In the genomic region with DNA sequence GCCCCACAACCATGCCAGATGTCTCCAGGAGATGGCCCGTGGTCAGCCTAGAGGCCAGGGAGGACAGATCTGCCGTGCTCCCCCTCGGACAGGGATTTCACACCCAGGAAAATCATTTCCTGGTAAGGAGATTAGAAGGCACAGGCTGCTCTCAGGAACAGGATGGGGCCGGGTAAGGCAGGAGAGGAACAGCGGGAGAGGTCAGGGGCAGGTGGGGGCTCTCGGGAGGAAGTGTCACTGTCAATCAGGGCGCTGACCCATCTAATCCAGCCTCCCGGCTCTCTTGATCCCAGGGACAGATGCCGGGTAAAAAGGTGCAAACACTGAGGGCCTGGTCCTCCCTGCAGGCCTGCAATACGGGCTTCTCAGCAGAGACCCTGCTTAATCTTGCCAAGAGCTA, we compare ENCODE assay signal across 18 mouse cellular contexts.
A peak's percentile ranks its signal among the peaks of the same experiment; 100 is the strongest.
DNase-seq lines count a peak whose midpoint lies in the region; ATAC-seq and TF ChIP-seq lines count a peak whose summit lies in the region.
"Had no signal": no experiment of that assay in that cellular context is flagged by ENCODE, and none has a peak within 500 bp of the region (broad histone marks: within the 10 kb centered on the region; RNA-seq: fewer than 3 reads in every experiment).

No protein-coding gene starts in this region.

- no peak overlapping the region for H3K4me2 ChIP-seq in hindbrain, embryonic 16.5 days (ENCODE audit: low read length)
- H3K4me2 ChIP-seq in hindbrain, embryonic 12.5 days (replicated peaks) = no peak overlapping the region
- H3K4me2 ChIP-seq in midbrain, postnatal 0 days (ENCODE audit: low read depth, low read length, poor library complexity, severe bottlenecking) = no peak overlapping the region
- H3K4me2 ChIP-seq in midbrain, embryonic 16.5 days (ENCODE audit: low read length) = no peak overlapping the region
- H3K4me2 ChIP-seq: forebrain, embryonic 13.5 days; limb, embryonic 13.5 days; neural tube, embryonic 12.5 days; stomach, embryonic 15.5 days had no signal

- H3K9me3 ChIP-seq in hindbrain, embryonic 16.5 days (ENCODE audit: control insufficient read depth, low read length) = no peaks in the 10 kb centered on the region
- H3K9me3 ChIP-seq in hindbrain, embryonic 12.5 days (replicated peaks) = no peaks in the 10 kb centered on the region
- H3K9me3 ChIP-seq in midbrain, postnatal 0 days (ENCODE audit: low read length) = no peaks in the 10 kb centered on the region
- no peaks in the 10 kb centered on the region for H3K9me3 ChIP-seq in midbrain, embryonic 16.5 days (replicated peaks; ENCODE audit: control insufficient read depth, low read length, poor library complexity, severe bottlenecking)
- H3K9me3 ChIP-seq: forebrain, embryonic 13.5 days; limb, embryonic 13.5 days; neural tube, embryonic 12.5 days; stomach, embryonic 15.5 days had no signal

- 49% methylated on average over 10 of the region's 10 CpGs for WGBS in hindbrain, embryonic 16.5 days
- 44% methylated on average over 10 of the region's 10 CpGs for WGBS in hindbrain, embryonic 12.5 days
- 32% methylated on average over 10 of the region's 10 CpGs for WGBS in midbrain, postnatal 0 days
- 27% methylated on average over 10 of the region's 10 CpGs for WGBS in midbrain, embryonic 16.5 days

- no peak for TF ChIP-seq CTCF in midbrain, postnatal 0 days (IDR thresholded peaks at IDR 0.05)

- H3K4me3 ChIP-seq in hindbrain, embryonic 16.5 days (ENCODE audit: low read length) = no peak overlapping the region
- H3K4me3 ChIP-seq in hindbrain, embryonic 12.5 days = no peak overlapping the region
- no peak overlapping the region for H3K4me3 ChIP-seq in midbrain, postnatal 0 days (ENCODE audit: low read depth, low read length)
- no peak overlapping the region for H3K4me3 ChIP-seq in midbrain, embryonic 16.5 days (ENCODE audit: low read depth, low read length)
- H3K4me3 ChIP-seq: forebrain, embryonic 13.5 days; layer of hippocampus, adult 2 months; left cerebral cortex, adult 2 months; limb, embryonic 13.5 days; neural tube, embryonic 12.5 days; stomach, embryonic 15.5 days had no signal

- peak; percentile 79; the same call in 1 of the 2 replicates for ATAC-seq in hindbrain, embryonic 16.5 days
- ATAC-seq in hindbrain, embryonic 12.5 days (ENCODE audit: low FRiP score) = no peak
- ATAC-seq in midbrain, postnatal 0 days (ENCODE audit: low FRiP score) = no peak
- no peak for ATAC-seq in midbrain, embryonic 16.5 days
- ATAC-seq: forebrain, embryonic 13.5 days had no signal

- H3K9ac ChIP-seq in hindbrain, embryonic 16.5 days (ENCODE audit: low read depth, low read length) = no peak overlapping the region
- no peak overlapping the region for H3K9ac ChIP-seq in hindbrain, embryonic 12.5 days
- no peak overlapping the region for H3K9ac ChIP-seq in midbrain, postnatal 0 days (replicated peaks; ENCODE audit: low read length, poor library complexity, severe bottlenecking)
- no peak overlapping the region for H3K9ac ChIP-seq in midbrain, embryonic 16.5 days (ENCODE audit: low read depth, low read length)
- H3K9ac ChIP-seq: forebrain, embryonic 13.5 days; limb, embryonic 13.5 days; neural tube, embryonic 12.5 days; stomach, embryonic 15.5 days had no signal

- no peaks in the 10 kb centered on the region for H3K36me3 ChIP-seq in hindbrain, embryonic 16.5 days (ENCODE audit: control insufficient read depth, insufficient read depth, low read length)
- H3K36me3 ChIP-seq in hindbrain, embryonic 12.5 days = no peaks in the 10 kb centered on the region
- H3K36me3 ChIP-seq in midbrain, postnatal 0 days (ENCODE audit: insufficient read depth, low read length) = no peaks in the 10 kb centered on the region
- H3K36me3 ChIP-seq in midbrain, embryonic 16.5 days (ENCODE audit: control insufficient read depth, insufficient read depth, low read length) = no peaks in the 10 kb centered on the region
- H3K36me3 ChIP-seq: limb, embryonic 13.5 days; neural tube, embryonic 12.5 days; stomach, embryonic 15.5 days had no signal

- H3K27ac ChIP-seq in hindbrain, embryonic 16.5 days (ENCODE audit: low read depth, low read length) = no peak overlapping the region
- no peak overlapping the region for H3K27ac ChIP-seq in hindbrain, embryonic 12.5 days
- H3K27ac ChIP-seq in midbrain, postnatal 0 days (ENCODE audit: low read depth, low read length) = no peak overlapping the region
- H3K27ac ChIP-seq in midbrain, embryonic 16.5 days (ENCODE audit: low read length) = no peak overlapping the region
- H3K27ac ChIP-seq: forebrain, embryonic 13.5 days; layer of hippocampus, adult 2 months; left cerebral cortex, adult 2 months; limb, embryonic 13.5 days; macrophage; neural tube, embryonic 12.5 days; stomach, embryonic 15.5 days had no signal

- H3K4me1 ChIP-seq in hindbrain, embryonic 16.5 days (ENCODE audit: control insufficient read depth, insufficient read depth, low read depth, low read length) = no peaks in the 10 kb centered on the region
- no peaks in the 10 kb centered on the region for H3K4me1 ChIP-seq in hindbrain, embryonic 12.5 days
- H3K4me1 ChIP-seq in midbrain, postnatal 0 days (ENCODE audit: insufficient read depth, low read length) = no peaks in the 10 kb centered on the region
- no peaks in the 10 kb centered on the region for H3K4me1 ChIP-seq in midbrain, embryonic 16.5 days (ENCODE audit: control insufficient read depth, insufficient read depth, low read length)
- H3K4me1 ChIP-seq: forebrain, embryonic 13.5 days; limb, embryonic 13.5 days; neural tube, embryonic 12.5 days; stomach, embryonic 15.5 days had no signal

- H3K27me3 ChIP-seq in hindbrain, embryonic 16.5 days (replicated peaks; ENCODE audit: control insufficient read depth, insufficient read depth, low read length) = no peaks in the 10 kb centered on the region
- H3K27me3 ChIP-seq in hindbrain, embryonic 12.5 days = no peaks in the 10 kb centered on the region
- H3K27me3 ChIP-seq in midbrain, postnatal 0 days (ENCODE audit: insufficient read depth, low read length) = no peaks in the 10 kb centered on the region
- H3K27me3 ChIP-seq in midbrain, embryonic 16.5 days (ENCODE audit: control insufficient read depth, insufficient read depth, low read depth, low read length) = no peaks in the 10 kb centered on the region
- H3K27me3 ChIP-seq: forebrain, embryonic 13.5 days; limb, embryonic 13.5 days; neural tube, embryonic 12.5 days; stomach, embryonic 15.5 days had no signal

- peak; percentile 21 for DNase-seq in adrenal gland, adult 2 months
- no peak for DNase-seq in adrenal gland, postnatal 14 days
- peak; percentile 31 for DNase-seq in midbrain, postnatal 0 days (ENCODE audit: low spot score)
- no peak for DNase-seq in adrenal gland, adult 18-20 months (ENCODE audit: low spot score in 2 of 2)
- no peak for DNase-seq in MN1 (ENCODE audit: low spot score)
- DNase-seq: heart, adult 11 months; lung, adult 2 months; spleen, adult 18-20 months had no signal

Comparison
In these comparisons a context has a peak if more than half of its experiments do, and no peak if none do; other contexts are left out.
1. DNase-seq: peak in adrenal gland, adult 2 months (single experiment) and midbrain, postnatal 0 days (single experiment); none in adrenal gland, postnatal 14 days (single experiment), adrenal gland, adult 18-20 months (0 of 2) and MN1 (single experiment).